Mouse (Mus musculus) liver, adult 2 months (tissue): Measurements from ENCODE around the gene Dok3. TPM values are rescaled to one million over a fixed set of nuclear protein-coding genes. Genes with fewer than 3 reads are reported as not detected.

Experiments used
- DNase-seq: peaks from one replicate; pipeline ENCODE4 v3.0.0-alpha.2; 2011; ENCODE audit warnings: low read depth, low spot score; ENCODE audit errors: extremely low read depth
- H3K27ac ChIP-seq: fragments of 200-500 bp; replicated peaks from 2 replicates; pipeline ENCODE4 v1.5.1; 2012; ENCODE audit warnings: low read depth, mild to moderate bottlenecking, control low read depth, inconsistent platforms, low read length; ENCODE audit not compliant: insufficient read depth
- H3K27me3 ChIP-seq: fragments of 200-500 bp; 2 replicates; pipeline ENCODE4 v1.6.1; 2012; ENCODE audit warnings: mild to moderate bottlenecking, moderate library complexity, low read length, inconsistent platforms; ENCODE audit not compliant: control insufficient read depth, insufficient read depth
- H3K36me3 ChIP-seq: fragments of 200-500 bp; 2 replicates; pipeline ENCODE4 v1.6.1; 2012; ENCODE audit warnings: low read length, inconsistent platforms; ENCODE audit not compliant: control insufficient read depth, insufficient read depth
- H3K4me1 ChIP-seq: fragments of 200-500 bp; 2 replicates; pipeline ENCODE4 v1.6.1; 2011; ENCODE audit warnings: low read length; ENCODE audit not compliant: control insufficient read depth, insufficient read depth
- H3K4me3 ChIP-seq: fragments of 200-500 bp; 2 replicates; pipeline ENCODE4 v1.5.1; 2011; ENCODE audit warnings: low read depth, mild to moderate bottlenecking, control low read depth, low read length, moderate library complexity; ENCODE audit not compliant: insufficient read depth
- H3K79me2 ChIP-seq: fragments of 200-500 bp; 2 replicates; pipeline ENCODE4 v1.6.1; 2012; ENCODE audit warnings: inconsistent platforms, mild to moderate bottlenecking, low read length, moderate library complexity; ENCODE audit not compliant: control insufficient read depth, insufficient read depth
- H3K9ac ChIP-seq: fragments of 200-500 bp; 2 replicates; pipeline ENCODE4 v1.6.1; 2012; ENCODE audit warnings: low read depth, mild to moderate bottlenecking, control low read depth, inconsistent platforms, low read length
- CTCF ChIP-seq: fragments of 200-500 bp; IDR thresholded peaks from 2 replicates; pipeline ENCODE4 v1.5.1; 2011; ENCODE audit warnings: low read depth, low read length, control low read depth
- POLR2A ChIP-seq: fragments of 200-500 bp; IDR thresholded peaks from 2 replicates; pipeline ENCODE4 v1.6.1; 2011; ENCODE audit warnings: low read length, control low read depth; ENCODE audit not compliant: insufficient read depth; ENCODE audit errors: extremely low read depth
- WGBS: fragments of 180-500 bp; shearing (Covaris S2); methylation state at CpG from one replicate; pipeline ENCODE4 v1.1.7; 2018; 5-methylcytosine and 5-hydroxymethylcytosine counted together
- polyA plus RNA-seq: library from polyadenylated mRNA; depleted of rRNA; stranded (reverse); fragments of >200 nt; gene quantifications from 2 replicates; pipeline ENCODE4 v1.2.3, GENCODE M21; 2012
- total RNA-seq: library from RNA; depleted of rRNA; stranded (reverse); fragments of >200 nt; gene quantifications from 2 replicates; pipeline ENCODE4 v1.2.3, GENCODE M21; 2014

Dok3 gene
- total and polyA plus RNA-seq, 2 experiments = 0.46 to 5.2 TPM

DNA sequence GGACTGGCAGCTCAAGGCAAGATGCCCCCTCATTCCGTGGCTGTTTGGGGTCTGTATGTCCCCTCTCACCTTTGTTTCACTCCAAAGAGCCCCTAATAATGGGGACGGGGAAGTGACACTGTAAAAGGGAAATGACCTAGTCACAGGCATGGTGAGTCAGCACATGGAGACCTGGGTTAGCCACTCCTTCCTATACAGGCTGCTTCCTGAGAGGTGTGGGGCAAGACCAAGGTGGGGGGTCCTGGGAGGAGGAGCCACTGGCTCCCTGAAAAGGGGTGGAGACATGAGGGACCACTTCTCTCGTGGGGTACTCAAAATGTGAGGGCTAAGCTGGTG lies 18.8 kb downstream of the Dok3 start:
- Histone ChIP-seq H3K36me3 (no peaks in the 10 kb centered on the region), H3K27me3 (no peaks in the 10 kb centered on the region), H3K79me2 (no peaks in the 10 kb centered on the region), H3K4me1 (peaks cover 13% of the 10 kb centered on the region), H3K27ac (no peak overlapping the region), H3K4me3 (no peak overlapping the region), H3K9ac (no peak overlapping the region)
- no peak for DNase-seq
- WGBS = 59% methylated on average over 3 of the region's 3 CpGs
- TF ChIP-seq POLR2A = no peak
- no peak for TF ChIP-seq CTCF

DNA sequence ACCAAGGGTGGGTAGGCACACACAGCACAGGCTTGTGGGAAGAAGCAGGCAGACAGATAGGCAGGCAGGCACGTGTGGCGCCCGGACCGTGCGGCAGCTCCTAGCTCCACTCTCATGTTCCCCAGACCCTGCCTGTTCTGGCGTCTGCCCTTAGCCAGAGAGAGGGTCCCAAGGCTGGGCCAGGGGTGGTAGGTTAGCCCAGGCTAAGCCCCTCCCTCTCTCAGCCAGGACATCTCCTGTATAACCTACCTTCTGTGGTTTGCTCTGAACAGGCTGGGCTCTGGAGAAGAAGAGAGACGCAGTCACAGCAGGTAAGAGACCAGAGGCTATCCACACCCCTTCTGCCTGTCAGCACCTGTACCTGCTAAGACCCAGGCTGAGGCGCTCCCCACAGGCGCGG lies 20.6 kb downstream of the Dok3 start:
- Histone ChIP-seq H3K4me1 (peaks cover 13% of the 10 kb centered on the region), H3K4me3 (no peak overlapping the region)
- over 99% methylated on average over 10 of the region's 10 CpGs for WGBS

DNA sequence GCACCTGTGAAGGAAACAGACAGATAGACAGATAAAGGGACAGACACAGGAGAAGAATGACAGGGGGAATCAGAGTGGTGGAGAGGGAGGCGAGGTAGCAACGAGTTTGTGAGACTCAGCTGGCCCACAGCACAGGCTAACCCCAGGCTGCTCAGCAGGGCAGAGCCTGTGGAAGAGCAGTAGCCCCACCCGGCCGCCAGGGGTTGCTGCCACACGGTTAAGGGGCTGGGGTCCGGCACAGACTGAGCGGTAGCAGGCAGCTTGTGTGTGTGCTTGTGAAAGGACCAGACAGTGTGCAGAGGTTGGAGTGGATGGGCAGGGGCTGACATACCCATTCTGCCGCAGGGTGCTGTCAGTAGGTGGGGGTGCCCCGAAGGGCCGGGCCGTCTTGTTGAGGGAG lies 21.2 kb downstream of the Dok3 start:
- Histone ChIP-seq H3K27me3 (no peaks in the 10 kb centered on the region), H3K27ac (no peak overlapping the region), H3K79me2 (no peaks in the 10 kb centered on the region), H3K4me1 (peaks cover 13% of the 10 kb centered on the region), H3K4me3 (no peak overlapping the region), H3K9ac (no peak overlapping the region), H3K36me3 (peaks cover 2% of the 10 kb centered on the region; the same call in 1 of the 2 replicates)
- TF ChIP-seq POLR2A (no peak), CTCF (no peak)
- 88% methylated on average over 11 of the region's 11 CpGs for WGBS
- no peak for DNase-seq

More for the DNA sequence above, 20.6 kb downstream of the Dok3 start:
- no peak overlapping the region for H3K27ac ChIP-seq
- DNase-seq = no peak
- H3K9ac ChIP-seq = no peak overlapping the region
- peaks cover 2% of the 10 kb centered on the region; the same call in 1 of the 2 replicates for H3K36me3 ChIP-seq
- no peaks in the 10 kb centered on the region for H3K27me3 ChIP-seq
- no peaks in the 10 kb centered on the region for H3K79me2 ChIP-seq
- no peak for TF ChIP-seq POLR2A
- no peak for TF ChIP-seq CTCF

DNA sequence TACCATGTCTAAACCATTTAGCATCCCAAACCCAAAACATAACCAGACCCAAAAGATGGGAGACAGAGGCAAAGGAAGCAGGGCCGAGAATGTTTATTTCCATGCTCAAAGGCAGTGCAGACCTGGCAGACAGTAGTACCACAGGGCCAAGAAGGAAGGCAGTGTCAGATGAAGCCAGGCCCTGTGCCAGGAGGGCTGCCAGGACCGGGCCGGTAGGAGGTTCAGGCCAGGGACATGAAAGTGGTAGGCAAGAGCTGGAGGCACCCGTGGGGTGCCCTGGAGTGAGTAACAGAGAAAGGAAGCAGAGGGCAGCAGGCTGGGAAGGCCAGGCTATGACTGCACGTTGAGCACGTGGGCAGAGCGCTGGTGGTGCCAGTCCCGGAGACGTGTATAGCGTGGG lies 22.4 kb downstream of the Dok3 start:
- H3K4me1 ChIP-seq = peaks cover 7% of the 10 kb centered on the region
- no peaks in the 10 kb centered on the region for H3K79me2 ChIP-seq
- peaks cover 2% of the 10 kb centered on the region; the same call in 1 of the 2 replicates for H3K36me3 ChIP-seq
- TF ChIP-seq CTCF (no peak), POLR2A (no peak)
- H3K4me3 ChIP-seq = no peak overlapping the region
- H3K9ac ChIP-seq = no peak overlapping the region
- 86% methylated on average over 10 of the region's 10 CpGs for WGBS
- no peak for DNase-seq
- no peaks in the 10 kb centered on the region for H3K27me3 ChIP-seq
- H3K27ac ChIP-seq = no peak overlapping the region

DNA sequence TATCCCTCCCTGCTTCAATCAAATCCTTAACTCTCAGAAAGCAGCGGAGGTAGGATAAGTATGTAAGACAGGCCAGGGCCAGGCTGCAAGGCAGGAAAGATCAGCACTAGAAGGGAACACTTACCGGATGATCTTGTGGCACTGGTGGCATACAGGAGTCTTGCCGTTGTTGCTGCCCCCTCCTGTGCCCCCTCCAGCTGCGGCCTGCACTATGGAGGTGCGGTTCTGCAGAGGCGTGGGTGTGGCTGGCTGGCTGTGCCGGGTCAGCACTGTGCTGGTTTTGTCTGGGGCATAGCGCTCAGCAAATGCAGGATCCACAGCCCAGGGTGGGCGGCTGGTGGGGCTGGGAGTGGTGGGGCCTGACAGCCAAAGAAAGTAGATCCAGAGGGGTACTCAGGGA lies 23.3 kb downstream of the Dok3 start:
- Histone ChIP-seq H3K4me3 (no peak overlapping the region), H3K27me3 (no peaks in the 10 kb centered on the region), H3K36me3 (peaks cover 2% of the 10 kb centered on the region; the same call in 1 of the 2 replicates), H3K9ac (no peak overlapping the region), H3K27ac (no peak overlapping the region), H3K79me2 (no peaks in the 10 kb centered on the region), H3K4me1 (peaks cover 2% of the 10 kb centered on the region; the same call in 1 of the 2 replicates)
- TF ChIP-seq POLR2A (no peak), CTCF (no peak)
- no peak for DNase-seq
- WGBS = 95% methylated on average over 9 of the region's 9 CpGs

DNA sequence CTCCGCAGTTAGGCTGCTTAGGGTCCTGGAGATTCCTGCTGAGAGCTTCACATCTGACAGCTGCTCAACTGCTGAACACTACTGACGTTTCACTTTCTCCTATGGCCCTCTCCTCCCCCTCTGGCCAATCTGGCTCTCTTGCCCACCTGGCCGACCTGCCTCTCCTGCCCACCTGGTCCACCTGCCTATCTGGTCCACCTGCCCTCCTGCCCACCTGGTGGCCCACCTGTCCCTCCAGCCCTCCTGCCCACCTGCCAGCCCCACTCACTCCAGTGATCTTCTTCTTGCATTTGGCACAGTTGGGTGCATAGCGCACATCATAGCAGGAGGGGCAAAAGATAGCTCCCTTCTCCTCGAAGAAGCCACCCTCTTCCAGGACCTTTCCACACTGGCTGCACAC lies 24.7 kb downstream of the Dok3 start:
- H3K4me1 ChIP-seq = no peaks in the 10 kb centered on the region
- no peaks in the 10 kb centered on the region for H3K27me3 ChIP-seq
- TF ChIP-seq POLR2A (no peak), CTCF (no peak)
- H3K79me2 ChIP-seq = no peaks in the 10 kb centered on the region
- 91% methylated on average over 5 of the region's 5 CpGs for WGBS
- DNase-seq = no peak
- H3K4me3 ChIP-seq = no peak overlapping the region
- peaks cover 2% of the 10 kb centered on the region; the same call in 1 of the 2 replicates for H3K36me3 ChIP-seq
- no peak overlapping the region for H3K9ac ChIP-seq
- no peak overlapping the region for H3K27ac ChIP-seq
